Mouse (Mus musculus): ENCODE data around the gene Rab37.

DNA sequence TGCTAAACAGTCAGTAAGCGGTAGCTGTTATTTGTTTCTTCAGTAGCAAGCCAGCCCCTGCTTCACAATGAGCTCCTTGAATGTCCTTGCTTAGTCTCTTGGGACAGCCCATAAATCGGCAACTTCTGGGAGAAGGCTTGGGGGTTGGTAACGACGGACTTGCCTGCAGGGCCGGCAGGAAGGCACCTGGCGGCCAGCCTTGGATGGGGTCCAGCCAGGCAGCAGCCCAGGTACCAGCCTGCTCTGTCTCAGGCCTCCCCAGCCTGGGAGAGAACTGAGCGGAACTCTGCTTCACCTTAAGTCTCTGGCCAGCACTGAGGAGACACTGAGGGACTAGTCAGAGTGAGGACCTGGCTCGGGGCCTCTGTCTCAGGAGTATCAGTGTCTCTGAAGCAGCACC lies 79.9 kb downstream of the Rab37 start:
- TF ChIP-seq POLR2A (IDR thresholded peaks at IDR 0.05; ENCODE audit: insufficient read length, low read depth) (no peak), USF1 (IDR thresholded peaks at IDR 0.05; ENCODE audit: low read depth) (no peak), POLR2AphosphoS2 (IDR thresholded peaks at IDR 0.05; ENCODE audit: insufficient read length, low read depth) (no peak), CEBPB (IDR thresholded peaks at IDR 0.05; ENCODE audit: insufficient read depth, poor library complexity, severe bottlenecking) (no peak), MYOD1 (IDR thresholded peaks at IDR 0.05; ENCODE audit: control insufficient read depth in 1 of 3, insufficient read length in 2 of 3, low read depth in 2 of 3) (no peak), SRF (IDR thresholded peaks at IDR 0.05; ENCODE audit: control insufficient read depth, insufficient read length, low read depth) (no peak), TCF12 (IDR thresholded peaks at IDR 0.05; ENCODE audit: insufficient read depth, poor library complexity, severe bottlenecking) (no peak), MAX (IDR thresholded peaks at IDR 0.05; ENCODE audit: low read depth) (no peak), MYOG (IDR thresholded peaks at IDR 0.05; ENCODE audit: control insufficient read depth in 1 of 3, insufficient read depth in 1 of 3, insufficient read length in 2 of 3, low read depth in 2 of 3) (no peak), E2F4 (IDR thresholded peaks at IDR 0.05; ENCODE audit: insufficient read depth) (no peak), TCF3 (IDR thresholded peaks at IDR 0.05; ENCODE audit: insufficient read length, low read depth) (no peak), REST (IDR thresholded peaks at IDR 0.05; ENCODE audit: insufficient read depth, insufficient read length) (no peak)

Measured in myocyte (in vitro differentiated cells).